Mouse (Mus musculus): ENCODE data around the gene Lsm2. TPM values are rescaled to one million over a fixed set of nuclear protein-coding genes. Genes with fewer than 3 reads are reported as not detected.
"Not testable (repeated sequence)": the region's sequence is repeated elsewhere in the genome, so short reads cannot be mapped to it uniquely, and the experiment has no call there.

Gene Lsm2
- polyA plus RNA-seq, 1 experiment from 2014 or later, result 109 TPM

DNA sequence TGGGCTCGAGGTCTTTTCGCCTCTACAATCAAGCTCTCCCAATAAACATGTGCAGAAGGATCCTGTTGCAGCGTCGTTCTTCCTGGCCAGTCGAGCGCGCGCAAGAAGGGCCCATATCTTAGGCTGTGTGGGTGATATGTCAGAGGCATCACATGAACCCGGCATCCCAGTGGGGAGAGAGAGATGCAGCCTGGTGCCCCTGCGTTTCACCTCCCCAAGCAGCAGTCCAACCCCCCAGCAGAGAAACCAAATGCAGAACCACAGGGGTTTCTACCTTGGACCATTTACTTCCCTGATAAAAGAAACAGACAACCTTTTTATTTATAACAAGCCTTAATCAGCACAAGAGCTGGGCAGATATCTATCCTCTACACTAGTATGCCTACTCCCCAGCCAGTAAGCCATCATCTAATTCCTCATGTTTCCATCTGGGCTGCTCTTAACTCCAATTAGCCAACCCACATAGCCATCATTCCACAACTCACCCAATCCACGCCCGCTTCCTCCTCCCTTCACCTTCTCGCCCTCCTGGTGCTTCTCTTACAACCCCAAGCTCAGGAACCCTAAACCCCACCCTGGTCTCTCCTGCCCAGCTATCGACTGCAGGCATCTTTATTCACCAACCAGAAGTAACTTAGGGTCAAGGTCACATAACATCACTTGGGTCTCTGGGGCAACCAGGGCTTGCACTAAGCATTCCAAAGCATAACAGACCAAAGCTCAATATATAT, 14.9 kb downstream of the Lsm2 start:
- H3K9me3 ChIP-seq, result no peaks in the 10 kb centered on the region
- H3K36me3 ChIP-seq, result no peaks in the 10 kb centered on the region
- no peak overlapping the region for H3K9ac ChIP-seq
- H3K4me1 ChIP-seq (replicated peaks), result peaks cover 9% of the 10 kb centered on the region
- no peaks in the 10 kb centered on the region for H3K27me3 ChIP-seq
- H3K4me2 ChIP-seq, result no peak overlapping the region
- no peak overlapping the region for H3K4me3 ChIP-seq
- 90% methylated on average over 13 of the region's 14 CpGs for WGBS
- H3K27ac ChIP-seq (replicated peaks), result no peak overlapping the region
- no peak for ATAC-seq (ENCODE audit: low FRiP score, low read depth)

DNA sequence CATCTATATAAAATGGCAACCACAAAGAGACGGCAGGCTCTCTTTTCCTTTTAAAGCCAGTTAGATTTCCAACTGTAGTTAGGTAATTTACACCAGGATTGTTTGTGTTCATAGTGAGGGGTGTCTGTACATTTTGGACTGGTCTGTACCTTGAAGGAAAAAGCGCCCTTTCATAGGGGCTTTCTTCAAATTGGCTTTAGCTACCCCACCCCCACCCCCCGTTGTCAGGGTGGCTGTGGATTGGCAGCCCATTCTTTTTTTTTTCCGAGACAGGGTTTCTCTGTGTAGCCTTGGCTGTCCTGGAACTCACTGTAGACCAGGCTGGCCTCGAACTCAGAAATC, 15.5 kb downstream of the Lsm2 start:
- 90% methylated on average over 5 of the region's 5 CpGs for WGBS
- no peak for ATAC-seq (ENCODE audit: low FRiP score, low read depth)
- no peak overlapping the region for H3K9ac ChIP-seq

DNA sequence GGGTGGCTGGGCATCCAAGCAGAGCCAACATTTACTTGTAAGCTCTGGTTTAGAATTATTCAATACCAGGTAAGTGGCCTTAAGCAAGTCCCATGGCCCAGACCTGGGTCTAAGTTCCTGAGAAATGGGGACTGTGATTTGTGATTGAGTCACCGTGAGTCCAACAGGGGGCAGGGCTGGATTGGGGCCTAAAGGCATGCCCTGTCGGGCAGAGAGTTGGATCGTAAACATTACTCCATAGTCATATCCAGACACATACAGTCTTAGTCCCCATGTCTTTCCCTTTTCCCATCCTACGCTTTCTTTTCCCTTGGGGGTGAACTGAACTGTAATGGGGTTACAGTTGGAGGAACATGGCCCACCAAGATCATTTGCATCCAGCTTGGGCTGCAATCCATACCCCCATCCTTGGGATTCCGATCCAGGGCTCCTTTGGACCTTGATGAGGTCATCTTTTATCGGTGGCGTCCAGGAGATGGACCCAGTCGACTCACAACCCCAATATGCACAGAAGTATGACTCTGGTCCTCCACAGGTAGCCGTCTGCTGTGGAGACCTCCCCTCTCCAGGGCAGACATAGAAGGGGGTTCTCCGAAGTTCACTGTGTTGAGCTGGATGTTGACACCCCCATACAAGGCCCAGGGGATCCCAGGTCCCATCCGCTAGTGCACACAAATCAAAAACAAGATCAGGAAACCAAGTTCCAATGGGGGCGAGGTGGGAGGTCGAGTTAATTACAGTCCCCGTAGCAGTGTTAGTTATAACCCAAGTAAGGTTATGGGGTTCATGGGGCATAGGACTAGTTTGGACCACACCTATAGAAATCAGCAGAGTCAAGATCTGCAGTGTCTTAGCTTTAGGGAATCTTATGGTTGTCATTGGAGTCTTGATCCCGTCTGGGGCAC, 17.1 kb downstream of the Lsm2 start:
- no peaks in the 10 kb centered on the region for H3K27me3 ChIP-seq
- ATAC-seq (ENCODE audit: low FRiP score, low read depth), result no peak
- H3K4me2 ChIP-seq, result 0 out of 2 replicates have a peak overlapping the region, but pooled peaks have one; percentile 99
- H3K9ac ChIP-seq, result no peak overlapping the region
- H3K4me1 ChIP-seq (replicated peaks), result peaks cover 29% of the 10 kb centered on the region
- no peak overlapping the region for H3K27ac ChIP-seq (replicated peaks)
- H3K9me3 ChIP-seq, result no peaks in the 10 kb centered on the region
- WGBS, result 93% methylated on average over 15 of the region's 15 CpGs
- H3K36me3 ChIP-seq, result no peaks in the 10 kb centered on the region
- H3K4me3 ChIP-seq, result no peak overlapping the region

More for the DNA sequence above, 15.5 kb downstream of the Lsm2 start:
- H3K4me1 ChIP-seq (replicated peaks), result peaks cover 14% of the 10 kb centered on the region
- no peak overlapping the region for H3K4me2 ChIP-seq
- H3K9me3 ChIP-seq, result no peaks in the 10 kb centered on the region
- H3K36me3 ChIP-seq, result no peaks in the 10 kb centered on the region
- no peaks in the 10 kb centered on the region for H3K27me3 ChIP-seq
- no peak overlapping the region for H3K4me3 ChIP-seq
- H3K27ac ChIP-seq (replicated peaks), result no peak overlapping the region

- not testable (repeated sequence) for H3K36me3 ChIP-seq; H3K9me3 ChIP-seq; H3K27me3 ChIP-seq; ATAC-seq (ENCODE audit: low FRiP score, low read depth)
- Histone ChIP-seq H3K27ac (replicated peaks) (peak overlapping the region; percentile 96), H3K4me2 (peak overlapping the region; percentile 99), H3K4me3 (peak overlapping the region; percentile 63), H3K4me1 (replicated peaks) (peaks cover 29% of the 10 kb centered on the region), H3K9ac (peak overlapping the region; percentile 97)
- 22% methylated on average over 30 of the region's 32 CpGs for WGBS
Observed at GRCm38 (mm10) chr17:34999871-35000716, 18.4 kb downstream of the Lsm2 start.

GRCm38 (mm10) chr17:35000717-35001451, 19.2 kb downstream of the Lsm2 start, which contains the start of gene Vars:
Gene Vars (plus strand): TSS chr17:35000987.
- WGBS, result 1% methylated on average over 73 of the region's 83 CpGs
- H3K4me3 ChIP-seq, result peak within 1 kb of the TSS; percentile 63
- no peaks in the 10 kb centered on the region for H3K27me3 ChIP-seq
- H3K4me2 ChIP-seq, result peak within 1 kb of the TSS; percentile 99
- ATAC-seq (ENCODE audit: low FRiP score, low read depth), result peak; percentile 93
- no peaks in the 10 kb centered on the region for H3K9me3 ChIP-seq
- peak within 1 kb of the TSS; percentile 97 for H3K9ac ChIP-seq
- peaks cover 11% of the 10 kb centered on the region for H3K36me3 ChIP-seq
- peak within 1 kb of the TSS; percentile 96 for H3K27ac ChIP-seq (replicated peaks)
- peaks cover 29% of the 10 kb centered on the region for H3K4me1 ChIP-seq (replicated peaks)

DNA sequence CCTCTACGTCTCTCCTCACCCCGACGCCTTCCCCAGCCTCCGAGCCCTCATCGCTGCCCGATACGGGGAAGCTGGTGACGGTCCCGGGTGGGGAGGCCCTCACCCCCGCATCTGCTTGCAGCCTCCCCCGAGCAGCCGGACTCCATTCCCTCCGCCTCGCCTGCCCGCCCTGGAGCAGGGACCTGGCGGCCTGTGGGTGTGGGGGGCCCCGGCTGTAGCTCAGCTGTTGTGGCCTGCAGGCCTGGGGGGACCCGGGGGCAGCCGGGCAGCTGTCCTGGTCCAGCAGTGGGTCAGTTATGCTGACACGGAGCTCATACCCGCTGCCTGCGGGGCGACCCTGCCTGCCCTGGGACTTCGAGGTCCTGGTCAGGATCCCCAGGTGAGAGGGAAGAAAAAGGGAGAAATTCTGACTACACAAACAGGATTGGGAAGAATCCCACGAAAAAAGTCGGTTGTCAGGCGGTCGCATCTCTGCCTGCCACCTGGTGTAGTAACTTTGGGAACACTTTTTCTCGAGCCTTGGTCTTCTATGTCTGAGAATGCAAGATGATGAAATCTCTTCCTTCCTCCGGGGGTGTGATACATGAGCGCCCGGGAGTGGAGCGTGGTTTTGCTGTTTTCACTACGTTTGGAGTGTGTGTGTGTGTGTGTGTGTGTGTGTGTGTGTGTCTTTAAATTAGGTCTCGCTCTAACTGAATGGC, 19.9 kb downstream of the Lsm2 start:
- ATAC-seq (ENCODE audit: low FRiP score, low read depth), result peak; percentile 55

GRCm38 (mm10) chr17:35002153-35002865, 20.6 kb downstream of the Lsm2 start:
- Histone ChIP-seq H3K9me3 (no peaks in the 10 kb centered on the region), H3K27me3 (no peaks in the 10 kb centered on the region), H3K27ac (replicated peaks) (peak overlapping the region; percentile 96), H3K4me2 (peak overlapping the region; percentile 99), H3K4me1 (replicated peaks) (peaks cover 29% of the 10 kb centered on the region), H3K9ac (peak overlapping the region; percentile 97), H3K36me3 (peaks cover 20% of the 10 kb centered on the region), H3K4me3 (peak overlapping the region; percentile 63)
- WGBS, result 10% methylated on average over 12 of the region's 12 CpGs
- ATAC-seq (ENCODE audit: low FRiP score, low read depth), result no peak

More for the DNA sequence above, 19.9 kb downstream of the Lsm2 start:
- Histone ChIP-seq H3K9me3 (no peaks in the 10 kb centered on the region), H3K4me2 (peak overlapping the region; percentile 99), H3K4me1 (replicated peaks) (peaks cover 29% of the 10 kb centered on the region), H3K27me3 (no peaks in the 10 kb centered on the region), H3K9ac (peak overlapping the region; percentile 97), H3K36me3 (peaks cover 16% of the 10 kb centered on the region), H3K4me3 (peak overlapping the region; percentile 63), H3K27ac (replicated peaks) (peak overlapping the region; percentile 96)
- under 1% methylated on average over 35 of the region's 35 CpGs for WGBS

DNA sequence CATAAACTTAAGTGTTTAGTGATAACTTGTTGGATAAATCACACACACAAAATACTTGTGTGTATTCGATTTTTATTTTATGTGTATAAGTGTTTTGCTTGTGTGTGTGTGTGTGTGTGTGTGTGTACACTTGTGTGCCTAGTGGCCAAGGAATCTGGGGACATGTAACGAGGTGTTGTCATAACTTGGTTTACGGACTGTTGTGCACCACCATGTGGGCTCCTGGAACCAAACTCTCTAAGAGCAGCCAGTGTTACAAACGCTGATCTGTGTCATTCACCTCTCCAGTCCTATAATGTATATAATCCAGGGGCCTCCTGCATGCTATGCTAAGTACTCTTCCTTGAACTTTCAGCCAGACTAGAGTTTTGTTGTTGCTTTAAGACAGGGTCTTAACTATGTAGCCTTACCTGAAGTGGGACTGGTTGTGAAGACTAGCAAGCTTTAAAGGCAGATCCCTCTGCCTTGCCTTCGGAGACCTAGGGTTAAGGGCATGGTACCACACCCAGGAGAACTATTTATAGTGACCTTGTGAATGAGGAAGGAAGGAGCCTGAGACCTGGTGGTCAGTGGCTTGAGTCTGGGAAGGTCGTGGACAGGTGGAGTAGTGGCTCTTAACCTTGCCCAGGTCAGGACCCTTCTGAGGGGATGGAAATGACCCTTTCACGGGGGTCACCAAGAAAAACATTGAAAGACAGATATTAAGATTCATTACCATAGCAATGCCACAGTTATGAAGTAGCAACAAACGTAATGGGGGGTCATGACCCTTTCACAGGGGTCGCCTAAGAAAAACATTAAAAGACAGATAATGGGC, 21.6 kb downstream of the Lsm2 start:
- Histone ChIP-seq H3K4me2 (peak overlapping the region; percentile 99; the same call in 1 of the 2 replicates), H3K27me3 (no peaks in the 10 kb centered on the region), H3K4me3 (no peak overlapping the region), H3K9me3 (no peaks in the 10 kb centered on the region), H3K9ac (no peak overlapping the region), H3K4me1 (replicated peaks) (peaks cover 29% of the 10 kb centered on the region), H3K36me3 (peaks cover 26% of the 10 kb centered on the region), H3K27ac (replicated peaks) (no peak overlapping the region)
- ATAC-seq (ENCODE audit: low FRiP score, low read depth), result no peak
- 77% methylated on average over 9 of the region's 9 CpGs for WGBS

DNA sequence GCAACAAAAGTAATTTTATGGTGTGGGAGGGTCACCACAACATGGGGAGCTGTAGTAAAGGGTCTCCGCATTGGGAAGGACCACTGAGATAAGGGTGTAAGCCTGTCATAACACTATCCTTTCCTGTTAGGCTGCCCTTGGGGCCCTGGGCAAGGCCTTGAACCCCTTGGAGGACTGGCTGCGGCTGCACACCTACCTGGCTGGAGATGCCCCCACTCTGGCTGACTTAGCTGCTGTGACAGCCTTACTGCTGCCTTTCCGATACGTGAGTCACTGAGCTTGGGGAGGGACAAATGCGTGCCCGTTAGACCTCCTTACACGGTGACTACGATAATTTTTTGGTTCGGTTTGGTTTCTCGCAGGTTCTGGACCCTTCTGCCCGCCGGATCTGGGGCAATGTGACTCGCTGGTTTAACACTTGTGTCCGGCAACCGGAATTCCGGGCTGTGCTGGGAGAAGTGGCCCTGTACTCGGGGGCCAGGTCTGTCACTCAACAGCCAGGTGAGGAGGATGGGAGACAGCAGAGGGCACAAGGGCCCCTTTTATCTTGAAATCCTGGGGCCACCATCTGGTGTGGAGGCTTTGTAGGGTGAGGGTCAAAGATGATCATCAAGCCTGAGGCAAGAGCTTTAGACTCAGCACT, 22.5 kb downstream of the Lsm2 start:
- Histone ChIP-seq H3K27ac (replicated peaks) (no peak overlapping the region), H3K9me3 (no peaks in the 10 kb centered on the region), H3K36me3 (peaks cover 31% of the 10 kb centered on the region), H3K4me2 (no peak overlapping the region), H3K4me1 (replicated peaks) (peaks cover 29% of the 10 kb centered on the region), H3K4me3 (no peak overlapping the region), H3K27me3 (no peaks in the 10 kb centered on the region), H3K9ac (no peak overlapping the region)
- WGBS, result 96% methylated on average over 17 of the region's 17 CpGs
- no peak for ATAC-seq (ENCODE audit: low FRiP score, low read depth)
